Mouse (Mus musculus): ENCODE results near the gene Shc4. TPM values are rescaled to one million over a fixed set of nuclear protein-coding genes. Genes with fewer than 3 reads are reported as not detected.

The Shc4 gene
- total and polyA plus RNA-seq, 3 experiments: 0.31 to 0.77 (median 0.44) TPM

- 72% methylated on average over 2 of the region's 2 CpGs for WGBS
- no peak for DNase-seq
- intact Hi-C loops (cut with DNase I): no loop called here
- Histone ChIP-seq H3K9ac (ENCODE audit: low read depth, low read length) (no peak overlapping the region), H3K4me3 (no peak overlapping the region), H3K27ac (no peak overlapping the region), H3K36me3 (ENCODE audit: control insufficient read depth, insufficient read depth, low read length) (no peaks in the 10 kb centered on the region), H3K27me3 (ENCODE audit: control insufficient read depth, insufficient read depth, low read length) (no peaks in the 10 kb centered on the region), H3K79me2 (replicated peaks; ENCODE audit: control insufficient read depth, insufficient read depth, low read length) (no peaks in the 10 kb centered on the region), H3K4me1 (ENCODE audit: control insufficient read depth, insufficient read depth, low read length) (peaks cover 2% of the 10 kb centered on the region)
- TF ChIP-seq CTCF (IDR thresholded peaks at IDR 0.05) (no peak), POLR2A (IDR thresholded peaks at IDR 0.05; ENCODE audit: insufficient read depth, low read depth, low read length) (no peak), EP300 (IDR thresholded peaks at IDR 0.05; ENCODE audit: insufficient read depth, low read depth, low read length) (no peak)
These were observed 22.3 kb downstream of the Shc4 start for GRCm38 (mm10) chr2:125701606-125702005.

DNA sequence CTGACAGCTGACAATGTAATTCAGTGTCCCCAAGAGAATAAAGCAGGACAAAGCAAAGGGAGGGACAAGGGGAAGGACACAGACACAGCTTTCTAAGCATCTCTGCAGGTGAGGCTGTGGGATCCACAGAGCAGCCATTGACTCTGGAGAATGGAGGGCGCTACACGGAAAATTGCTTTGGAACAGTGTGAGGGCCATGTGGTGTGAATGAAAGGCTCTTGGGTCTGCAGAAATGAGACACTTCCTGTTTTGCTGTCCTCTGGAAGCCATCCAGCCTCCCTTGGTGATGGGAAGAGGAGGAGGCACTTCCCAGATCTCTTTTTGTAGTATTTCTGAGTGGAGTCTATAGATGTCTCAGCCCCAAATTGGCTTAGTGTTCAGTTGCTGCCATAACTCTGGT lies 27.7 kb downstream of the Shc4 start:
- Histone ChIP-seq H3K9ac (ENCODE audit: low read depth, low read length) (no peak overlapping the region), H3K4me3 (no peak overlapping the region), H3K4me1 (ENCODE audit: control insufficient read depth, insufficient read depth, low read length) (peaks cover 5% of the 10 kb centered on the region), H3K27ac (peak overlapping the region; percentile 11; the same call in 1 of the 2 replicates), H3K79me2 (replicated peaks; ENCODE audit: control insufficient read depth, insufficient read depth, low read length) (no peaks in the 10 kb centered on the region), H3K36me3 (ENCODE audit: control insufficient read depth, insufficient read depth, low read length) (no peaks in the 10 kb centered on the region), H3K27me3 (ENCODE audit: control insufficient read depth, insufficient read depth, low read length) (no peaks in the 10 kb centered on the region)
- WGBS: 40% methylated on average over 2 of the region's 2 CpGs
- peak; percentile 40 to 47 for DNase-seq
- intact Hi-C loops (cut with DNase I): no loop called here
- TF ChIP-seq EP300 (IDR thresholded peaks at IDR 0.05; ENCODE audit: insufficient read depth, low read depth, low read length): no peak
- no peak for TF ChIP-seq POLR2A (IDR thresholded peaks at IDR 0.05; ENCODE audit: insufficient read depth, low read depth, low read length)
- no peak for TF ChIP-seq CTCF (IDR thresholded peaks at IDR 0.05)

GRCm38 (mm10) chr2:125694798-125695197 lies 29.1 kb downstream of the Shc4 start:
- no peak for DNase-seq
- WGBS: 89% methylated on average over 2 of the region's 2 CpGs
- H3K79me2 ChIP-seq (replicated peaks; ENCODE audit: control insufficient read depth, insufficient read depth, low read length): no peaks in the 10 kb centered on the region
- intact Hi-C loops (cut with DNase I): no loop called here
- no peak overlapping the region for H3K27ac ChIP-seq
- no peaks in the 10 kb centered on the region for H3K36me3 ChIP-seq (ENCODE audit: control insufficient read depth, insufficient read depth, low read length)
- no peak overlapping the region for H3K4me3 ChIP-seq
- H3K27me3 ChIP-seq (ENCODE audit: control insufficient read depth, insufficient read depth, low read length): no peaks in the 10 kb centered on the region
- H3K4me1 ChIP-seq (ENCODE audit: control insufficient read depth, insufficient read depth, low read length): peaks cover 5% of the 10 kb centered on the region
- TF ChIP-seq CTCF (IDR thresholded peaks at IDR 0.05): no peak
- no peak for TF ChIP-seq POLR2A (IDR thresholded peaks at IDR 0.05; ENCODE audit: insufficient read depth, low read depth, low read length)
- no peak for TF ChIP-seq EP300 (IDR thresholded peaks at IDR 0.05; ENCODE audit: insufficient read depth, low read depth, low read length)
- no peak overlapping the region for H3K9ac ChIP-seq (ENCODE audit: low read depth, low read length)

DNA sequence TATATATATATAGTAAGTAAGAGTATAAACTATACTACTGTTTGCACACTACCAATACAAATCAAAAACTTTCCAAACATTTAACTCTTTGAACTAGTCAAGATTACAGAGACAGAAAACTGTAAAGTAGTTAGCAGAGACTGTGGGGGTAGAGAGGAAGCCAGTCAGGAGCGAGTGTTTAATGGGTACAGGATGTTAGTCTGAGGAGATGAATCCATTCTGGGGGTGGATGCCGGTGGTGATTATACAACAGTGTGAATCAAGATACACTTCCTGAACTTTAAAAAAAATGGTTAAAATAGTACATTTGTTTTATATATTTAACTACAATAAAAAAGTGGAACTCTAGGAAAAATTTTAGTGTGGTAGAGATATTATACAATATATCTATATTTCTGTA lies 31.9 kb downstream of the Shc4 start:
- Histone ChIP-seq H3K27ac (no peak overlapping the region), H3K27me3 (ENCODE audit: control insufficient read depth, insufficient read depth, low read length) (no peaks in the 10 kb centered on the region), H3K4me1 (ENCODE audit: control insufficient read depth, insufficient read depth, low read length) (peaks cover 5% of the 10 kb centered on the region), H3K9ac (ENCODE audit: low read depth, low read length) (no peak overlapping the region), H3K4me3 (no peak overlapping the region), H3K79me2 (replicated peaks; ENCODE audit: control insufficient read depth, insufficient read depth, low read length) (no peaks in the 10 kb centered on the region), H3K36me3 (ENCODE audit: control insufficient read depth, insufficient read depth, low read length) (no peaks in the 10 kb centered on the region)
- TF ChIP-seq EP300 (IDR thresholded peaks at IDR 0.05; ENCODE audit: insufficient read depth, low read depth, low read length): no peak
- TF ChIP-seq CTCF (IDR thresholded peaks at IDR 0.05): no peak
- no peak for TF ChIP-seq POLR2A (IDR thresholded peaks at IDR 0.05; ENCODE audit: insufficient read depth, low read depth, low read length)
- WGBS: 30% methylated on average over 2 of the region's 2 CpGs
- intact Hi-C loops (cut with DNase I): no loop called here
- DNase-seq: no peak

GRCm38 (mm10) chr2:125685441-125686150 lies 38.4 kb downstream of the Shc4 start:
- Histone ChIP-seq H3K79me2 (replicated peaks; ENCODE audit: control insufficient read depth, insufficient read depth, low read length) (no peaks in the 10 kb centered on the region), H3K9ac (ENCODE audit: low read depth, low read length) (no peak overlapping the region), H3K27ac (no peak overlapping the region), H3K27me3 (ENCODE audit: control insufficient read depth, insufficient read depth, low read length) (no peaks in the 10 kb centered on the region), H3K36me3 (ENCODE audit: control insufficient read depth, insufficient read depth, low read length) (no peaks in the 10 kb centered on the region), H3K4me3 (no peak overlapping the region), H3K4me1 (ENCODE audit: control insufficient read depth, insufficient read depth, low read length) (peaks cover 2% of the 10 kb centered on the region; the same call in 1 of the 2 replicates)
- TF ChIP-seq EP300 (IDR thresholded peaks at IDR 0.05; ENCODE audit: insufficient read depth, low read depth, low read length) (no peak), CTCF (IDR thresholded peaks at IDR 0.05) (no peak), POLR2A (IDR thresholded peaks at IDR 0.05; ENCODE audit: insufficient read depth, low read depth, low read length) (no peak)
- WGBS: 63% methylated on average over 9 of the region's 9 CpGs
- intact Hi-C loops (cut with DNase I): no loop called here
- DNase-seq: no peak

All from heart, adult 2 months (tissue).